Mouse (Mus musculus) forebrain, postnatal 0 days (tissue): Measurements from ENCODE around the gene Hoxc10. TPM values are rescaled to one million over a fixed set of nuclear protein-coding genes. Genes with fewer than 3 reads are reported as not detected.
A peak's percentile ranks its signal among the peaks of the same experiment; 100 is the strongest.

ENCODE experiments used
- ATAC-seq: fragments of 200-750 bp; cut with Nextera tagmentation; 2 replicates; pipeline ENCODE4 v1.8.0; 2017; ENCODE audit warnings: mild to moderate bottlenecking, moderate library complexity
- DNase-seq: peaks from one replicate; pipeline ENCODE4 v3.0.0-alpha.2; 2015
- H3K27ac ChIP-seq: fragments of 300-500 bp; sonication (generic); 2 replicates; pipeline ENCODE4 v1.5.1; 2014; ENCODE audit warnings: low read depth, mild to moderate bottlenecking, antibody characterized with exemption, low read length, moderate library complexity, mixed read lengths
- H3K27me3 ChIP-seq: fragments of 300-500 bp; sonication (generic); 2 replicates; pipeline ENCODE4 v1.6.1; 2014; ENCODE audit warnings: mild to moderate bottlenecking, low read length, mixed read lengths; ENCODE audit not compliant: insufficient read depth
- H3K36me3 ChIP-seq: fragments of 300-500 bp; sonication (generic); 2 replicates; pipeline ENCODE4 v1.6.1; 2014; ENCODE audit warnings: mild to moderate bottlenecking, moderate library complexity; ENCODE audit not compliant: insufficient read depth
- H3K4me1 ChIP-seq: fragments of 300-500 bp; sonication (generic); 2 replicates; pipeline ENCODE4 v1.6.1; 2014; ENCODE audit warnings: antibody characterized with exemption; ENCODE audit not compliant: insufficient read depth
- H3K4me2 ChIP-seq: fragments of 300-500 bp; sonication (generic); 2 replicates; pipeline ENCODE4 v1.6.1; 2014; ENCODE audit warnings: low read depth, mild to moderate bottlenecking, moderate library complexity
- H3K4me3 ChIP-seq: fragments of 300-500 bp; sonication (generic); 2 replicates; pipeline ENCODE4 v1.5.1; 2014; ENCODE audit warnings: low read depth, low read length, mixed read lengths
- H3K9ac ChIP-seq: fragments of 300-500 bp; sonication (generic); 2 replicates; pipeline ENCODE4 v1.6.1; 2014; ENCODE audit warnings: mild to moderate bottlenecking
- H3K9me3 ChIP-seq: fragments of 300-500 bp; sonication (generic); 2 replicates; pipeline ENCODE4 v1.6.1; 2016; ENCODE audit warnings: low read length
- CTCF ChIP-seq: sonication (generic); IDR thresholded peaks from 2 replicates; pipeline ENCODE4 v1.5.1; 2016; ENCODE audit warnings: antibody characterized with exemption, control low read depth, low read depth
- WGBS: fragments of 180-500 bp; shearing (Covaris S2); extraction: QIAGEN DNeasy Blood & Tissue Kit; methylation state at CpG from one replicate; pipeline ENCODE4 v1.1.7; 2014; 5-methylcytosine and 5-hydroxymethylcytosine counted together
- polyA plus RNA-seq: library from polyadenylated mRNA; unstranded; fragments of >200 nt; fragmentation: Nextera tagmentation; extraction: Ambion mirVana; gene quantifications from 2 replicates; pipeline ENCODE4 v1.2.1, GENCODE M21; 2015
- total RNA-seq: library from RNA; depleted of rRNA; stranded (reverse); fragments of >200 nt; gene quantifications from 2 replicates; pipeline ENCODE4 v1.2.3, GENCODE M21; 2014; rRNA removed

Gene Hoxc10
- not detected in 2 replicates for total RNA-seq
- not detected in 2 replicates for polyA plus RNA-seq

GRCm38 (mm10) chr15:102966776-102967311 lies at the start of gene Hoxc10:
Gene Hoxc10 (plus strand): TSS chr15:102966796.
- ATAC-seq = no peak
- no peaks in the 10 kb centered on the region for H3K9me3 ChIP-seq
- no peak within 1 kb of the TSS for H3K9ac ChIP-seq
- H3K36me3 ChIP-seq = no peaks in the 10 kb centered on the region
- H3K4me3 ChIP-seq = no peak within 1 kb of the TSS
- H3K4me1 ChIP-seq = no peaks in the 10 kb centered on the region
- no peak within 1 kb of the TSS for H3K27ac ChIP-seq
- TF ChIP-seq CTCF = no peak
- WGBS = 3% methylated on average over 27 of the region's 27 CpGs
- H3K27me3 ChIP-seq = peaks cover 96% of the 10 kb centered on the region
- 0 out of 2 replicates have a peak within 1 kb of the TSS, but pooled peaks have one; percentile 6 for H3K4me2 ChIP-seq
- DNase-seq = no peak

GRCm38 (mm10) chr15:102917972-102918572 lies 48.5 kb upstream of the Hoxc10 start:
- no peak for DNase-seq
- Histone ChIP-seq H3K9ac (no peak overlapping the region), H3K27ac (no peak overlapping the region), H3K27me3 (peaks cover 96% of the 10 kb centered on the region), H3K4me3 (no peak overlapping the region), H3K36me3 (no peaks in the 10 kb centered on the region), H3K4me1 (no peaks in the 10 kb centered on the region), H3K9me3 (no peaks in the 10 kb centered on the region), H3K4me2 (no peak overlapping the region)
- no peak for ATAC-seq
- WGBS = 2% methylated on average over 20 of the region's 20 CpGs
- no peak for TF ChIP-seq CTCF

GRCm38 (mm10) chr15:102918611-102919265 lies 47.9 kb upstream of the Hoxc10 start:
- 1% methylated on average over 7 of the region's 7 CpGs for WGBS
- DNase-seq (no peak), ATAC-seq (no peak)
- no peak overlapping the region for H3K27ac ChIP-seq
- no peaks in the 10 kb centered on the region for H3K36me3 ChIP-seq
- H3K27me3 ChIP-seq = peaks cover 97% of the 10 kb centered on the region
- H3K9ac ChIP-seq = no peak overlapping the region
- no peak overlapping the region for H3K4me3 ChIP-seq
- no peak overlapping the region for H3K4me2 ChIP-seq
- TF ChIP-seq CTCF = no peak
- H3K9me3 ChIP-seq = no peaks in the 10 kb centered on the region
- H3K4me1 ChIP-seq = no peaks in the 10 kb centered on the region

- H3K4me3 ChIP-seq = no peak overlapping the region
- no peaks in the 10 kb centered on the region for H3K4me1 ChIP-seq
- H3K36me3 ChIP-seq = no peaks in the 10 kb centered on the region
- peaks cover 98% of the 10 kb centered on the region for H3K27me3 ChIP-seq
- H3K27ac ChIP-seq = no peak overlapping the region
- DNase-seq = no peak
- ATAC-seq = no peak
- H3K4me2 ChIP-seq = no peak overlapping the region
- no peak overlapping the region for H3K9ac ChIP-seq
- no peak for TF ChIP-seq CTCF
- H3K9me3 ChIP-seq = no peaks in the 10 kb centered on the region
- 5% methylated on average over 12 of the region's 12 CpGs for WGBS
Observed at GRCm38 (mm10) chr15:102919336-102920180, 47.0 kb upstream of the Hoxc10 start.

GRCm38 (mm10) chr15:102920619-102921018 lies 46.0 kb upstream of the Hoxc10 start:
- Histone ChIP-seq H3K9me3 (no peaks in the 10 kb centered on the region), H3K36me3 (no peaks in the 10 kb centered on the region), H3K27me3 (peaks cover 99% of the 10 kb centered on the region), H3K27ac (no peak overlapping the region), H3K4me3 (0 out of 2 replicates have a peak overlapping the region, but pooled peaks have one; percentile 3), H3K4me2 (peak overlapping the region; percentile 28; the same call in 1 of the 2 replicates), H3K4me1 (no peaks in the 10 kb centered on the region), H3K9ac (no peak overlapping the region)
- TF ChIP-seq CTCF = no peak
- DNase-seq = peak; percentile 52
- ATAC-seq = peak; percentile 59; the same call in 1 of the 2 replicates
- 2% methylated on average over 20 of the region's 20 CpGs for WGBS

- no peaks in the 10 kb centered on the region for H3K36me3 ChIP-seq
- peaks cover 99% of the 10 kb centered on the region for H3K27me3 ChIP-seq
- no peak for TF ChIP-seq CTCF
- peak within 1 kb of the TSS; percentile 28 for H3K4me2 ChIP-seq
- no peak within 1 kb of the TSS for H3K9ac ChIP-seq
- 0 out of 2 replicates have a peak within 1 kb of the TSS, but pooled peaks have one; percentile 3 for H3K4me3 ChIP-seq
- no peaks in the 10 kb centered on the region for H3K4me1 ChIP-seq
- ATAC-seq (peak; percentile 27; the same call in 1 of the 2 replicates), DNase-seq (no peak)
- no peaks in the 10 kb centered on the region for H3K9me3 ChIP-seq
- WGBS = under 1% methylated on average over 82 of the region's 88 CpGs
- H3K27ac ChIP-seq = no peak within 1 kb of the TSS
Observed at GRCm38 (mm10) chr15:102921053-102922011, 45.3 kb upstream of the Hoxc10 start, which contains the start of gene Hoxc13. Gene Hoxc13 (plus strand): TSS chr15:102921103.
